Mouse (Mus musculus) neural tube, embryonic 13.5 days (tissue): Measurements from ENCODE around the gene Phkb. TPM values are rescaled to one million over a fixed set of nuclear protein-coding genes. Genes with fewer than 3 reads are reported as not detected.

ENCODE experiments used
- ATAC-seq: fragments of 200-750 bp; cut with Nextera tagmentation; 2 replicates; pipeline ENCODE4 v1.8.0; 2017; ENCODE audit warnings: low read depth, mild to moderate bottlenecking, moderate TSS enrichment, moderate library complexity
- H3K27ac ChIP-seq: fragments of 300-500 bp; sonication (generic); replicated peaks from 2 replicates; pipeline ENCODE4 v1.5.1; 2015; ENCODE audit warnings: moderate library complexity, mild to moderate bottlenecking, inconsistent platforms
- H3K27me3 ChIP-seq: fragments of 300-500 bp; sonication (generic); 2 replicates; pipeline ENCODE4 v1.6.1; 2015; ENCODE audit warnings: mild to moderate bottlenecking, inconsistent platforms
- H3K36me3 ChIP-seq: fragments of 300-500 bp; sonication (generic); 2 replicates; pipeline ENCODE4 v1.6.1; 2015; ENCODE audit warnings: mild to moderate bottlenecking, inconsistent platforms
- H3K4me1 ChIP-seq: fragments of 300-500 bp; sonication (generic); replicated peaks from 2 replicates; pipeline ENCODE4 v1.6.1; 2015; ENCODE audit warnings: inconsistent platforms
- H3K4me2 ChIP-seq: fragments of 300-500 bp; sonication (generic); 2 replicates; pipeline ENCODE4 v1.6.1; 2015; ENCODE audit warnings: inconsistent platforms, mild to moderate bottlenecking, moderate library complexity
- H3K4me3 ChIP-seq: fragments of 300-500 bp; sonication (generic); 2 replicates; pipeline ENCODE4 v1.5.1; 2015; ENCODE audit warnings: mild to moderate bottlenecking, inconsistent platforms
- H3K9ac ChIP-seq: fragments of 300-500 bp; sonication (generic); 2 replicates; pipeline ENCODE4 v1.6.1; 2015; ENCODE audit warnings: moderate library complexity, mild to moderate bottlenecking, inconsistent platforms
- H3K9me3 ChIP-seq: fragments of 300-500 bp; sonication (generic); 2 replicates; pipeline ENCODE4 v1.6.1; 2016; ENCODE audit warnings: inconsistent platforms
- WGBS: fragments of 180-500 bp; shearing (Covaris S2); methylation state at CpG from one replicate; pipeline ENCODE4 v1.1.7; 2015; 5-methylcytosine and 5-hydroxymethylcytosine counted together
- polyA plus RNA-seq: library from polyadenylated mRNA; unstranded; fragments of >200 nt; fragmentation: Nextera tagmentation; extraction: Ambion mirVana; gene quantifications from 2 replicates; pipeline ENCODE4 v1.2.1, GENCODE M21; 2015

The Phkb gene
- polyA plus RNA-seq, 1 experiment from 2014 or later: 36.0 TPM

GRCm38 (mm10) chr8:86042049-86042448 is 201.3 kb downstream of the Phkb start:
- WGBS: 38% methylated on average over 2 of the region's 2 CpGs
- no peak overlapping the region for H3K9ac ChIP-seq
- no peaks in the 10 kb centered on the region for H3K27me3 ChIP-seq
- H3K4me1 ChIP-seq: 0 out of 2 replicates have a peak, but pooled peaks cover 3% of the 10 kb centered on the region
- H3K4me3 ChIP-seq: no peak overlapping the region
- H3K9me3 ChIP-seq: no peaks in the 10 kb centered on the region
- H3K36me3 ChIP-seq: peaks cover 4% of the 10 kb centered on the region; the same call in 1 of the 2 replicates
- no peak overlapping the region for H3K4me2 ChIP-seq
- ATAC-seq: no peak
- H3K27ac ChIP-seq: no peak overlapping the region

GRCm38 (mm10) chr8:86050882-86051281 is 210.1 kb downstream of the Phkb start:
- no peak overlapping the region for H3K9ac ChIP-seq
- no peak overlapping the region for H3K4me2 ChIP-seq
- H3K4me1 ChIP-seq: no peaks in the 10 kb centered on the region
- ATAC-seq: no peak
- no peaks in the 10 kb centered on the region for H3K9me3 ChIP-seq
- no peaks in the 10 kb centered on the region for H3K27me3 ChIP-seq
- 91% methylated on average over 3 of the region's 3 CpGs for WGBS
- H3K4me3 ChIP-seq: no peak overlapping the region
- H3K36me3 ChIP-seq: peaks cover 4% of the 10 kb centered on the region; the same call in 1 of the 2 replicates
- no peak overlapping the region for H3K27ac ChIP-seq

- Histone ChIP-seq H3K9me3 (no peaks in the 10 kb centered on the region), H3K27me3 (no peaks in the 10 kb centered on the region), H3K27ac (no peak overlapping the region), H3K4me3 (no peak overlapping the region), H3K4me1 (no peaks in the 10 kb centered on the region), H3K36me3 (peaks cover 9% of the 10 kb centered on the region), H3K4me2 (no peak overlapping the region), H3K9ac (no peak overlapping the region)
- ATAC-seq: no peak
- WGBS: 88% methylated on average over 4 of the region's 4 CpGs
These were observed 211.2 kb downstream of the Phkb start for GRCm38 (mm10) chr8:86052003-86052402.

- Histone ChIP-seq H3K36me3 (peaks cover 22% of the 10 kb centered on the region), H3K9ac (no peak overlapping the region), H3K4me1 (no peaks in the 10 kb centered on the region), H3K9me3 (no peaks in the 10 kb centered on the region), H3K4me2 (no peak overlapping the region), H3K27ac (no peak overlapping the region), H3K4me3 (no peak overlapping the region), H3K27me3 (no peaks in the 10 kb centered on the region)
- 94% methylated on average over 5 of the region's 5 CpGs for WGBS
- no peak for ATAC-seq
These were observed 217.9 kb downstream of the Phkb start for GRCm38 (mm10) chr8:86058618-86059017.

DNA sequence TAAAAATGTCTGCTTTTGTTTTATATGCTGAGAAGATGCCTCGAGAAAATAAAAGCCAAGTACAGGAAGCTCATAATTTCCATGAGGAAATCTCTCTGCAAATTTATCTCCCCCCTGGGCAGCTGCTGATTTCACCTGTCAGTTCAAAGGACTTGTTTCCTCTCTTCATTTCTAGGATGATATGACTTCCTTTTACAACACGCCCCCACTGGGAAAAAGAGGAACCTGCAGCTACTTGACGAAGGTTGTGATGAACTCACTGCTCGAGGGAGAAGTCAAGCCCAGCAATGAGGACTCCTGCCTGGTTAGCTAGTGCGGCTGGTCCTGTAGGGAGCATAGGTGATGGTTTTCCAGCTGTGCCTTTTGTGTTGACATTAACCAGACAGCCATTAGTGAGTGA is 218.4 kb downstream of the Phkb start:
- Histone ChIP-seq H3K27me3 (no peaks in the 10 kb centered on the region), H3K9ac (no peak overlapping the region), H3K9me3 (no peaks in the 10 kb centered on the region), H3K4me2 (no peak overlapping the region), H3K27ac (no peak overlapping the region), H3K36me3 (peaks cover 22% of the 10 kb centered on the region), H3K4me1 (no peaks in the 10 kb centered on the region), H3K4me3 (no peak overlapping the region)
- WGBS: 66% methylated on average over 5 of the region's 5 CpGs
- no peak for ATAC-seq

- Histone ChIP-seq H3K4me2 (no peak overlapping the region), H3K27me3 (no peaks in the 10 kb centered on the region), H3K27ac (no peak overlapping the region), H3K4me3 (no peak overlapping the region), H3K4me1 (no peaks in the 10 kb centered on the region), H3K9ac (no peak overlapping the region), H3K9me3 (no peaks in the 10 kb centered on the region), H3K36me3 (peaks cover 4% of the 10 kb centered on the region; the same call in 1 of the 2 replicates)
- WGBS: 99% methylated on average over 2 of the region's 2 CpGs
- no peak for ATAC-seq
These were observed 222.7 kb downstream of the Phkb start for GRCm38 (mm10) chr8:86063411-86063810.

- Histone ChIP-seq H3K4me2 (no peak overlapping the region), H3K9ac (no peak overlapping the region), H3K27me3 (no peaks in the 10 kb centered on the region), H3K4me1 (no peaks in the 10 kb centered on the region), H3K27ac (no peak overlapping the region), H3K4me3 (no peak overlapping the region), H3K9me3 (no peaks in the 10 kb centered on the region), H3K36me3 (no peaks in the 10 kb centered on the region)
- no peak for ATAC-seq
- WGBS: 93% methylated on average over 1 of the region's 1 CpGs
These were observed 238.7 kb downstream of the Phkb start for GRCm38 (mm10) chr8:86079433-86079832.

DNA sequence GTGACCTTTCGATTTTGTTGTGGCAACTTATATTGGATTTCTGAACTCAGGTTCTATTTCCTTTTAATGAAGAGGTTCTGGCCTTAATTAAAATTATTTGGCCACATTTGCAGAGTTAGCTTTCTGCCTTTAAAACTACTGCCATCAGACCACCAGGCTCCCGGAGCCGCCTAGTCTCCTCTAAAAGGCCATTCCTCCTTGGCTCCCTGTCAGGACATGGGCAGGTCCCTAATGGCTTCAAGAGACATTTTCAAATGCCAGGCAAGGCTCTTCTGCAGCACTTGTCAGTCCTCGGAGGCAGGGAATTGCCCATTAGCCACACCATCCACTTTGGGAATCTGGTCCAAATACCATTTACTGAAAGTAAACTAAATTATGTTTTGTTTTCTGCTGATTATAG is 242.6 kb downstream of the Phkb start:
- Histone ChIP-seq H3K4me2 (no peak overlapping the region), H3K4me1 (no peaks in the 10 kb centered on the region), H3K9me3 (no peaks in the 10 kb centered on the region), H3K27me3 (no peaks in the 10 kb centered on the region), H3K4me3 (no peak overlapping the region), H3K9ac (no peak overlapping the region), H3K27ac (no peak overlapping the region), H3K36me3 (no peaks in the 10 kb centered on the region)
- ATAC-seq: no peak
- 79% methylated on average over 4 of the region's 4 CpGs for WGBS

DNA sequence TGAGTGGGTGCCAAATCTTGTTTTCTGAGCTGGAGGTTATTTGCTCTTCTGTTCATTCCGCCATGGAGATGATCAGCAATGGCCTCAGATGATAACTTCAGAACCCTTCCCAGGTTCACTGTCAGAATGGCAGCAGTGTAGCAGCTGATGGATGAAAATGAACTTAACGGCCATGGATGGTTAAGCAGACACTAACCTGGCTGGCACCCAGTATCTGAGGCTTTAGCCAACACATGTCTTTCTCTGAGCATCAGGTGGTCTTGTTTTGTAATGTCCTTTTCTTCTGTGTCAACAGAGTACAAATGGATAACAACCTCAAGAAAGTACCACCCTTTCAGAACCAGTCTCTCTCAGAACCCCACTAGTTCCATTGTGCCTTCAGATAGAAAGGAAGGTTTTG is 246.0 kb downstream of the Phkb start:
- no peak overlapping the region for H3K27ac ChIP-seq
- ATAC-seq: no peak
- H3K4me1 ChIP-seq: no peaks in the 10 kb centered on the region
- WGBS: 91% methylated on average over 2 of the region's 2 CpGs
- no peak overlapping the region for H3K9ac ChIP-seq
- no peaks in the 10 kb centered on the region for H3K36me3 ChIP-seq
- H3K4me3 ChIP-seq: no peak overlapping the region
- H3K4me2 ChIP-seq: no peak overlapping the region
- no peaks in the 10 kb centered on the region for H3K9me3 ChIP-seq
- H3K27me3 ChIP-seq: no peaks in the 10 kb centered on the region

DNA sequence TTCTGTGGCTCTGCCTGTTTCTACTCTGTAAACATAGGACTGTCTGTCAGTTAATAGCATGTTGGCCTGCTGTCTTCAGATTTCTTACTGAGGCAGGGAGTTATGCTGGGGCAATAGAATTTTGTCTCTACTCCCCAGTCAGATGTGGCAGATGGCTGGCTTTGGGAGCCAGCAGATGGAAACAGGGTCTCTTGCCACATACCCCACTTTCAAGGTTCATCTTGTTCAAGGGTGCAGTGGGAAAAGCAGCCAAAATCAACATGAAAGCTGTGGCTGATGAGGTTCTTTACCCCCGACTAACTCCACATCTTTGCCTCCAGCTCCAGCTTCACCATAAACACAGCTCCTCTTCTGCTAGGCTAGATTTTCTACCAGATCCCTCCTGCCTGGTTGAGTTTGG is 246.7 kb downstream of the Phkb start:
- Histone ChIP-seq H3K9ac (no peak overlapping the region), H3K4me2 (no peak overlapping the region), H3K36me3 (no peaks in the 10 kb centered on the region), H3K27me3 (no peaks in the 10 kb centered on the region), H3K4me3 (no peak overlapping the region), H3K9me3 (no peaks in the 10 kb centered on the region), H3K4me1 (no peaks in the 10 kb centered on the region), H3K27ac (no peak overlapping the region)
- ATAC-seq: no peak
- WGBS: 90% methylated on average over 1 of the region's 1 CpGs

- no peak for ATAC-seq
- Histone ChIP-seq H3K9me3 (no peaks in the 10 kb centered on the region), H3K4me1 (no peaks in the 10 kb centered on the region), H3K36me3 (no peaks in the 10 kb centered on the region), H3K27me3 (no peaks in the 10 kb centered on the region), H3K9ac (no peak overlapping the region), H3K4me2 (no peak overlapping the region), H3K4me3 (no peak overlapping the region), H3K27ac (no peak overlapping the region)
- WGBS: 88% methylated on average over 10 of the region's 10 CpGs
These were observed 249.9 kb downstream of the Phkb start for GRCm38 (mm10) chr8:86090666-86091065.
